Mouse (Mus musculus): ENCODE results near the gene Myo1c.

GRCm38 (mm10) chr11:75652942-75653684 lies 2.8 kb downstream of the Myo1c start:
- TF ChIP-seq CTCF (IDR thresholded peaks at IDR 0.05; ENCODE audit: control insufficient read depth, insufficient read depth, insufficient read length) (no peak), MYOG (IDR thresholded peaks at IDR 0.05; ENCODE audit: control insufficient read depth, extremely low read depth, insufficient read length) (no peak), USF1 (IDR thresholded peaks at IDR 0.05; ENCODE audit: low read depth) (no peak), CEBPB (IDR thresholded peaks at IDR 0.05; ENCODE audit: low read depth) (no peak), MAX (IDR thresholded peaks at IDR 0.05) (no peak), FOSL1 (IDR thresholded peaks at IDR 0.05; ENCODE audit: insufficient read depth, low read length, poor library complexity, severe bottlenecking) (no peak)

All from C2C12 (cell line).